Mouse (Mus musculus) G1E (cell line): ENCODE measurements around the gene Fut7.

Experiments used
- CTCF ChIP-seq: IDR thresholded peaks from 2 replicates; pipeline ENCODE4 v1.5.1; 2012; ENCODE audit warnings: low read depth, low read length, inconsistent platforms, mixed read lengths
- GATA1 ChIP-seq: IDR thresholded peaks from 2 replicates; pipeline ENCODE4 v1.6.1; 2012; ENCODE audit warnings: borderline replicate concordance, low read length, inconsistent platforms, mixed read lengths
- GATA2 ChIP-seq: IDR thresholded peaks from 2 replicates; pipeline ENCODE4 v1.6.1; 2012; ENCODE audit warnings: low read depth, low read length, inconsistent platforms, borderline replicate concordance
- POLR2AphosphoS5 ChIP-seq: IDR thresholded peaks from 2 replicates; pipeline ENCODE4 v1.6.1; 2012; ENCODE audit warnings: low read depth, low read length, inconsistent platforms; ENCODE audit not compliant: insufficient replicate concordance

GRCm38 (mm10) chr2:25417426-25417825 lies 5.6 kb upstream of the Fut7 start:
- no peak for TF ChIP-seq CTCF
- TF ChIP-seq GATA1, result no peak
- no peak for TF ChIP-seq POLR2AphosphoS5
- no peak for TF ChIP-seq GATA2
